Comparison of ENCODE assay signal across 7 mouse cellular contexts in the genomic region with DNA sequence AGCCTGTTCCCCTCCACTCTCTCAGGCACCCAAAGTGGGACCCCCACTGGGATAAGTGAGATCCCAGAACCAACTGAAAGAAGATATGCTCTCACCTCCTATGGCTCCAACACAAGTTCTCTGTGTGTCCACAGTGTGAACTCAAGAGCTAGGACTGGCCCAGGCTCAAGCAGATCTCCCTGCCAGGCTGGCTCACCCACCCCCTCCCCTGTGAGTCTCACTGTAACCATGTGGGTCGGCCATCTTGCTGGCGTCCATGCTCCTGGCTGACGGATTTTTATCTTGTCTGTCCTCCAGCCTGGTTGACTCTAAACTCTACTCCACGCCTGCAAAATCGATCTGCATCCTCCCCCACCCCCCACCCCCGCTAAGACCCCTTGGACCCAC. TPM values are rescaled to one million over a fixed set of nuclear protein-coding genes. Genes with fewer than 3 reads are reported as not detected.
DNase-seq lines count a peak whose midpoint lies in the region; ATAC-seq and TF ChIP-seq lines count a peak whose summit lies in the region.

No protein-coding gene starts in this region.

- H3K4me2 ChIP-seq in kidney, embryonic 14.5 days (replicated peaks; ENCODE audit: low read depth, low read length): no peak overlapping the region
- 0 out of 2 replicates have a peak overlapping the region, but pooled peaks have one; percentile 59 for H3K4me2 ChIP-seq in liver, embryonic 13.5 days

- no peak for TF ChIP-seq EP300 in MEL (IDR thresholded peaks at IDR 0.05; ENCODE audit: low read depth in 1 of 2, low read length in 2 of 2)

- no peak overlapping the region for H3K27ac ChIP-seq in kidney, embryonic 14.5 days (ENCODE audit: low read depth, low read length)
- peak overlapping the region; percentile 98 for H3K27ac ChIP-seq in MEL (ENCODE audit: control insufficient read depth, low read depth, low read length)
- H3K27ac ChIP-seq in cerebellum, adult 2 months (ENCODE audit: insufficient read depth, low read length): no peak overlapping the region
- H3K27ac ChIP-seq in liver, embryonic 13.5 days: no peak overlapping the region

- 0 out of 4 replicates have a peak, but pooled peaks of 1 of the 2 experiments have one; percentile 49 for TF ChIP-seq POLR2A in MEL (IDR thresholded peaks at IDR 0.05; ENCODE audit: control insufficient read depth in 1 of 2, insufficient read depth in 1 of 2, low read depth in 1 of 2, low read length in 2 of 2, poor library complexity in 1 of 2)
- no peak for TF ChIP-seq POLR2A in cerebellum, adult 2 months (IDR thresholded peaks at IDR 0.05; ENCODE audit: borderline replicate concordance, insufficient read depth, low read length)

- H3K4me1 ChIP-seq in kidney, embryonic 14.5 days (ENCODE audit: control insufficient read depth, insufficient read depth, low read length): 0 out of 2 replicates have a peak, but pooled peaks cover 3% of the 10 kb centered on the region
- H3K4me1 ChIP-seq in MEL (ENCODE audit: control insufficient read depth in 1 of 2, insufficient read depth in 2 of 2, low read length in 2 of 2): peaks cover 26 to 39% of the 10 kb centered on the region in 2 experiments
- no peaks in the 10 kb centered on the region for H3K4me1 ChIP-seq in cerebellum, adult 2 months (ENCODE audit: control insufficient read depth, insufficient read depth, low read length)
- peaks cover 15% of the 10 kb centered on the region for H3K4me1 ChIP-seq in liver, embryonic 13.5 days (replicated peaks)

- no peak overlapping the region for H3K4me3 ChIP-seq in kidney, embryonic 14.5 days (ENCODE audit: low read length)
- peak overlapping the region; percentile 64 to 80 for H3K4me3 ChIP-seq in MEL (ENCODE audit: control insufficient read depth in 1 of 2, insufficient read depth in 1 of 2, low read depth in 2 of 2, low read length in 2 of 2)
- no peak overlapping the region for H3K4me3 ChIP-seq in cerebellum, adult 2 months (replicated peaks; ENCODE audit: insufficient read depth, low read depth, low read length)
- no peak overlapping the region for H3K4me3 ChIP-seq in liver, embryonic 13.5 days (replicated peaks)

- no peaks in the 10 kb centered on the region for H3K27me3 ChIP-seq in kidney, embryonic 14.5 days (ENCODE audit: control insufficient read depth, insufficient read depth, low read length)
- no peaks in the 10 kb centered on the region for H3K27me3 ChIP-seq in MEL (ENCODE audit: control insufficient read depth in 1 of 2, insufficient read depth in 2 of 2, low read length in 2 of 2)
- H3K27me3 ChIP-seq in cerebellum, adult 2 months (ENCODE audit: control insufficient read depth, insufficient read depth, low read length): no peaks in the 10 kb centered on the region
- no peaks in the 10 kb centered on the region for H3K27me3 ChIP-seq in liver, embryonic 13.5 days

- 0 out of 2 replicates have a peak, but pooled peaks have one; percentile 8 for ATAC-seq in kidney, embryonic 14.5 days (ENCODE audit: low FRiP score, low TSS enrichment)
- ATAC-seq in liver, embryonic 13.5 days (ENCODE audit: low read depth): no peak
- ATAC-seq in monocyte, adult 5-6 weeks (replicated peaks; ENCODE audit: insufficient number of reproducible peaks, low FRiP score, low TSS enrichment, poor library complexity, severe bottlenecking): no peak

- H3K79me2 ChIP-seq in MEL (ENCODE audit: control insufficient read depth, insufficient read depth, low read length, poor library complexity): peaks cover 16% of the 10 kb centered on the region

- TF ChIP-seq RAD21 in MEL (IDR thresholded peaks at IDR 0.05; ENCODE audit: low read depth, low read length): no peak

- H3K9ac ChIP-seq in kidney, embryonic 14.5 days (ENCODE audit: low read depth, low read length): no peak overlapping the region
- H3K9ac ChIP-seq in MEL (ENCODE audit: control insufficient read depth, low read depth, low read length, poor library complexity, severe bottlenecking): peak overlapping the region; percentile 78
- H3K9ac ChIP-seq in liver, embryonic 13.5 days: no peak overlapping the region

- H3K36me3 ChIP-seq in kidney, embryonic 14.5 days (ENCODE audit: control insufficient read depth, insufficient read depth, low read length): no peaks in the 10 kb centered on the region
- peaks cover 0 to 38% of the 10 kb centered on the region in 2 experiments; a peak in 2 of 4 replicates for H3K36me3 ChIP-seq in MEL (ENCODE audit: control insufficient read depth in 1 of 2, insufficient read depth in 2 of 2, low read length in 2 of 2)
- H3K36me3 ChIP-seq in liver, embryonic 13.5 days: no peaks in the 10 kb centered on the region

- WGBS in kidney, embryonic 14.5 days: 81% methylated on average over 6 of the region's 6 CpGs
- WGBS in cerebellum, adult 2 months: 39% methylated on average over 6 of the region's 6 CpGs
- 37% methylated on average over 6 of the region's 6 CpGs for WGBS in liver, embryonic 13.5 days (ENCODE audit: insufficient replicate concordance)

- no peaks in the 10 kb centered on the region for H3K9me3 ChIP-seq in kidney, embryonic 14.5 days (ENCODE audit: control insufficient read depth, low read length)
- no peaks in the 10 kb centered on the region for H3K9me3 ChIP-seq in MEL (replicated peaks; ENCODE audit: insufficient read depth, low read length)
- H3K9me3 ChIP-seq in liver, embryonic 13.5 days (replicated peaks): no peaks in the 10 kb centered on the region

- TF ChIP-seq CTCF in MEL (IDR thresholded peaks at IDR 0.05 in 2 of 3, conservative IDR thresholded peaks at IDR 0.05 in 1 of 3; ENCODE audit: control insufficient read depth in 1 of 3, insufficient read depth in 1 of 3, low read depth in 2 of 3, low read length in 3 of 3, poor library complexity in 1 of 3, severe bottlenecking in 1 of 3): no peak
- TF ChIP-seq CTCF in cerebellum, adult 2 months (IDR thresholded peaks at IDR 0.05; ENCODE audit: borderline replicate concordance, insufficient read depth, low read depth, low read length): no peak

- DNase-seq in kidney, adult 18-20 months: no peak
- peak; percentile 90 for DNase-seq in MEL (ENCODE audit: low read depth, low spot score)
- peak; percentile 15 to 26 for DNase-seq in cerebellum, adult 2 months
- no peak for DNase-seq in liver, embryonic 13.5 days
- DNase-seq in ovary, postnatal 14 days (ENCODE audit: low spot score): no peak

TF ChIP-seq in MEL, 35 proteins besides CTCF, POLR2A, EP300 and RAD21:
- no peak for TF ChIP-seq TAL1 (IDR thresholded peaks at IDR 0.05; ENCODE audit: low read length)
- 0 out of 2 replicates have a peak, but pooled peaks have one; percentile 2 for TF ChIP-seq ETS1 (IDR thresholded peaks at IDR 0.05; ENCODE audit: low read depth, low read length)
- peak; percentile 19; the same call in 1 of the 2 replicates for TF ChIP-seq NELFE (IDR thresholded peaks at IDR 0.05; ENCODE audit: low read depth, low read length)
- no peak for TF ChIP-seq CHD2 (IDR thresholded peaks at IDR 0.05; ENCODE audit: low read length)
- TF ChIP-seq MYC (IDR thresholded peaks at IDR 0.05; ENCODE audit: low read depth, low read length): peak; percentile 90
- peak; percentile 88 for TF ChIP-seq MAX (IDR thresholded peaks at IDR 0.05; ENCODE audit: low read length)
- TF ChIP-seq USF1 (IDR thresholded peaks at IDR 0.05; ENCODE audit: low read depth, low read length): 0 out of 2 replicates have a peak, but pooled peaks have one; percentile 31
- peak; percentile 59 for TF ChIP-seq TCF12 (IDR thresholded peaks at IDR 0.05; ENCODE audit: low read depth, low read length)

RNA-seq across cellular contexts. Expression of gene Ropn1l, which starts 36.1 kb away (rescaled TPM):
- polyA plus RNA-seq in kidney, embryonic 14.5 days (2014; fragmentation: Nextera tagmentation; extraction: Ambion mirVana): 3.8 and 3.9 TPM in 2 replicates
- total RNA-seq in MEL (2012; rRNA removed): 0.96 and 1.3 TPM in 2 replicates
- polyA plus RNA-seq in MEL (2012; ENCODE audit: insufficient read depth in 1 of 2, insufficient read length in 2 of 2, low read depth in 1 of 2, low replicate concordance in 2 of 2, missing spikeins in 1 of 2): 1 to 10 TPM in 1 of 2 experiments, not detected in 1; 1.7 TPM
- polyA plus RNA-seq in cerebellum, adult 2 months (2012; rRNA removed): 1.3 TPM in 2 replicates
- 2.1 and 2.3 TPM in 2 replicates for polyA plus RNA-seq in liver, embryonic 13.5 days (2015; fragmentation: Nextera tagmentation; extraction: Ambion mirVana)
- 0.29 to 3.7 TPM (median 1.2 TPM) in 3 replicates for total RNA-seq in monocyte, adult 5-6 weeks (2017)

RNA-seq across cellular contexts. Expression of gene Ankrd33b, which starts 49.9 kb away (rescaled TPM):
- 2.1 and 3.7 TPM in 2 replicates for polyA plus RNA-seq in kidney, embryonic 14.5 days (2014; fragmentation: Nextera tagmentation; extraction: Ambion mirVana)
- total RNA-seq in MEL (2012; rRNA removed): 12.0 and 16.1 TPM in 2 replicates
- polyA plus RNA-seq in MEL (2012; ENCODE audit: insufficient read depth in 1 of 2, insufficient read length in 2 of 2, low read depth in 1 of 2, low replicate concordance in 2 of 2, missing spikeins in 1 of 2): 10 to 100 TPM in 1 of 2 experiments, not detected in 1; 11.1 TPM
- 3.5 and 4.0 TPM in 2 replicates for polyA plus RNA-seq in cerebellum, adult 2 months (2012; rRNA removed)
- polyA plus RNA-seq in liver, embryonic 13.5 days (2015; fragmentation: Nextera tagmentation; extraction: Ambion mirVana): 0.28 and 0.32 TPM in 2 replicates
- total RNA-seq in monocyte, adult 5-6 weeks (2017): 0.97 to 11.6 TPM (median 9.1 TPM) in 3 replicates

Comparison
In these comparisons a context has a peak if more than half of its experiments do, and no peak if none do; other contexts are left out.
1. H3K4me3 ChIP-seq: peak in MEL (2 of 2); none in kidney, embryonic 14.5 days (single experiment), cerebellum, adult 2 months (single experiment) and liver, embryonic 13.5 days (single experiment).
2. DNase-seq: peak in MEL (single experiment) and cerebellum, adult 2 months (2 of 2); none in kidney, adult 18-20 months (single experiment), liver, embryonic 13.5 days (single experiment) and ovary, postnatal 14 days (single experiment).